ENCODE assay signal across 7 mouse cellular contexts in genomic region chr9:21167140-21168097, GRCm38 (mm10). TPM values are rescaled to one million over a fixed set of nuclear protein-coding genes. Genes with fewer than 3 reads are reported as not detected.
DNase-seq lines count a peak whose midpoint lies in the region; ATAC-seq and TF ChIP-seq lines count a peak whose summit lies in the region.

No protein-coding gene starts in this region.

- H3K9me3 ChIP-seq in hindbrain, embryonic 12.5 days (replicated peaks) = no peaks in the 10 kb centered on the region
- H3K9me3 ChIP-seq in limb, embryonic 15.5 days = no peaks in the 10 kb centered on the region

- peak overlapping the region; percentile 63 for H3K4me3 ChIP-seq in brown adipose tissue, adult 24 weeks (ENCODE audit: insufficient read depth, low read depth, low read length)
- no peak overlapping the region for H3K4me3 ChIP-seq in hindbrain, embryonic 12.5 days
- peak overlapping the region; percentile 12; the same call in 1 of the 2 replicates for H3K4me3 ChIP-seq in limb, embryonic 15.5 days
- H3K4me3 ChIP-seq in myocyte = peak overlapping the region; percentile 34

- H3K9ac ChIP-seq in hindbrain, embryonic 12.5 days = peak overlapping the region; percentile 39; the same call in 1 of the 2 replicates
- no peak overlapping the region for H3K9ac ChIP-seq in limb, embryonic 15.5 days

- 56% methylated on average over 10 of the region's 10 CpGs for WGBS in hindbrain, embryonic 12.5 days
- 41% methylated on average over 10 of the region's 10 CpGs for WGBS in limb, embryonic 15.5 days

- no peak for TF ChIP-seq POLR2A in myocyte (IDR thresholded peaks at IDR 0.05; ENCODE audit: insufficient read length, low read depth)

- peaks cover 53% of the 10 kb centered on the region for H3K27me3 ChIP-seq in hindbrain, embryonic 12.5 days
- H3K27me3 ChIP-seq in limb, embryonic 15.5 days = peaks cover 50% of the 10 kb centered on the region
- no peaks in the 10 kb centered on the region for H3K27me3 ChIP-seq in myocyte (ENCODE audit: control insufficient read depth, insufficient read depth, insufficient read length)

- peak overlapping the region; percentile 25 for H3ac ChIP-seq in myocyte (ENCODE audit: control insufficient read depth, insufficient read length)

- peak; percentile 16 for ATAC-seq in CD4-positive, CD25-positive, alpha-beta regulatory T cell, adult 4 months
- ATAC-seq in hindbrain, embryonic 12.5 days (ENCODE audit: low FRiP score) = no peak
- ATAC-seq in limb, embryonic 15.5 days (ENCODE audit: insufficient number of reproducible peaks, low FRiP score, low TSS enrichment, low read depth) = no peak

- H3K4me1 ChIP-seq in brown adipose tissue, adult 24 weeks (ENCODE audit: control insufficient read depth, insufficient read depth, insufficient read length, low read length) = peaks cover 11% of the 10 kb centered on the region
- peaks cover 30% of the 10 kb centered on the region for H3K4me1 ChIP-seq in hindbrain, embryonic 12.5 days
- H3K4me1 ChIP-seq in limb, embryonic 15.5 days = peaks cover 49% of the 10 kb centered on the region

- peak overlapping the region; percentile 23 for H3K4me2 ChIP-seq in hindbrain, embryonic 12.5 days (replicated peaks)
- H3K4me2 ChIP-seq in limb, embryonic 15.5 days = peak overlapping the region; percentile 32
- peak overlapping the region; percentile 95 for H3K4me2 ChIP-seq in myocyte (ENCODE audit: low read depth)

- peak overlapping the region; percentile 94 for H3K27ac ChIP-seq in brown adipose tissue, adult 24 weeks (replicated peaks; ENCODE audit: low read depth, low read length)
- no peak overlapping the region for H3K27ac ChIP-seq in hindbrain, embryonic 12.5 days
- H3K27ac ChIP-seq in limb, embryonic 15.5 days = peak overlapping the region; percentile 81

- no peak for DNase-seq in urinary bladder, postnatal 36 days (ENCODE audit: low spot score in 2 of 2)
- no peak for DNase-seq in gastrocnemius, adult 18-20 months (ENCODE audit: low spot score)

- no peaks in the 10 kb centered on the region for H3K79me2 ChIP-seq in myocyte (ENCODE audit: control insufficient read depth, insufficient read depth)

- H3K36me3 ChIP-seq in hindbrain, embryonic 12.5 days = no peaks in the 10 kb centered on the region
- no peaks in the 10 kb centered on the region for H3K36me3 ChIP-seq in limb, embryonic 15.5 days
- H3K36me3 ChIP-seq in myocyte (ENCODE audit: control insufficient read depth, insufficient read depth) = no peaks in the 10 kb centered on the region

TF ChIP-seq in myocyte, 11 proteins besides CTCF, POLR2A, EP300 and RAD21:
- TF ChIP-seq MAX (IDR thresholded peaks at IDR 0.05; ENCODE audit: low read depth) = no peak
- peak; percentile 35 for TF ChIP-seq SRF (IDR thresholded peaks at IDR 0.05; ENCODE audit: control insufficient read depth, insufficient read length, low read depth)

RNA-seq across cellular contexts. Expression of gene Pde4a, which starts 1.9 kb away (rescaled TPM):
- 1 to 10 TPM in 1 of 2 experiments, under 1 TPM in 1; 0.67 to 1.3 TPM for polyA plus RNA-seq in CD4-positive, CD25-positive, alpha-beta regulatory T cell, adult 4 months (2017; shearing (Covaris generic))
- polyA plus RNA-seq in brown adipose tissue, adult 24 weeks (2012; ENCODE audit: insufficient read depth, insufficient read length, missing spikeins) = 16.2 and 29.4 TPM in 2 replicates
- 11.4 and 11.7 TPM in 2 replicates for polyA plus RNA-seq in hindbrain, embryonic 12.5 days (2016; fragmentation: Nextera tagmentation; extraction: Ambion mirVana)
- 6.1 and 6.4 TPM in 2 replicates for polyA plus RNA-seq in limb, embryonic 15.5 days (2015; fragmentation: Nextera tagmentation; extraction: Ambion mirVana)
- 3.6 TPM for polyA plus RNA-seq in myocyte (2012; fragmentation: generic; extraction: Trizol)
- 10 to 100 TPM; 45.0 to 52.4 TPM for total RNA-seq in gastrocnemius, adult 18-20 months (2021)

RNA-seq across cellular contexts. Expression of gene Cdc37, which starts 17.6 kb away (rescaled TPM):
- polyA plus RNA-seq in CD4-positive, CD25-positive, alpha-beta regulatory T cell, adult 4 months (2017; shearing (Covaris generic)) = 100 to 1,000 TPM; 100 to 115 TPM
- 70.4 and 78.0 TPM in 2 replicates for polyA plus RNA-seq in brown adipose tissue, adult 24 weeks (2012; ENCODE audit: insufficient read depth, insufficient read length, missing spikeins)
- polyA plus RNA-seq in hindbrain, embryonic 12.5 days (2016; fragmentation: Nextera tagmentation; extraction: Ambion mirVana) = 271 and 274 TPM in 2 replicates
- polyA plus RNA-seq in limb, embryonic 15.5 days (2015; fragmentation: Nextera tagmentation; extraction: Ambion mirVana) = 298 and 326 TPM in 2 replicates
- 288 TPM for polyA plus RNA-seq in myocyte (2012; fragmentation: generic; extraction: Trizol)
- 100 to 1,000 TPM; 128 to 140 TPM for total RNA-seq in gastrocnemius, adult 18-20 months (2021)

RNA-seq across cellular contexts. Expression of gene Tyk2, which starts 36.4 kb away (rescaled TPM):
- 10 to 100 TPM; 35.2 to 77.5 TPM for polyA plus RNA-seq in CD4-positive, CD25-positive, alpha-beta regulatory T cell, adult 4 months (2017; shearing (Covaris generic))
- polyA plus RNA-seq in brown adipose tissue, adult 24 weeks (2012; ENCODE audit: insufficient read depth, insufficient read length, missing spikeins) = 3.8 and 4.1 TPM in 2 replicates
- polyA plus RNA-seq in hindbrain, embryonic 12.5 days (2016; fragmentation: Nextera tagmentation; extraction: Ambion mirVana) = 16.3 and 18.1 TPM in 2 replicates
- 13.1 and 13.2 TPM in 2 replicates for polyA plus RNA-seq in limb, embryonic 15.5 days (2015; fragmentation: Nextera tagmentation; extraction: Ambion mirVana)
- 11.4 TPM for polyA plus RNA-seq in myocyte (2012; fragmentation: generic; extraction: Trizol)
- 1 to 10 TPM; 5.0 to 6.1 TPM for total RNA-seq in gastrocnemius, adult 18-20 months (2021)

Comparison
In these comparisons a context has a peak if more than half of its experiments do, and no peak if none do; other contexts are left out.
1. H3K4me2 ChIP-seq: peak in every context shown above with its lines; median percentile 95 in myocyte; 32 in limb, embryonic 15.5 days; 23 in hindbrain, embryonic 12.5 days.